In genomic region chr7:126821835-126822511, GRCm38 (mm10) we compare ENCODE assay signal across 9 mouse cellular contexts. TPM values are rescaled to one million over a fixed set of nuclear protein-coding genes. Genes with fewer than 3 reads are reported as not detected.
DNase-seq lines count a peak whose midpoint lies in the region; ATAC-seq lines count a peak whose summit lies in the region.
"Had no signal": no experiment of that assay in that cellular context is flagged by ENCODE, and none has a peak within 500 bp of the region (broad histone marks: within the 10 kb centered on the region; RNA-seq: fewer than 3 reads in every experiment).

No protein-coding gene starts in this region.

- peak overlapping the region; percentile 52 for H3K4me2 ChIP-seq in hindbrain, embryonic 14.5 days (replicated peaks)

- H3K4me1 ChIP-seq in hindbrain, embryonic 14.5 days (replicated peaks; ENCODE audit: control insufficient read depth, insufficient read depth, low read length): peaks cover 29% of the 10 kb centered on the region
- H3K4me1 ChIP-seq in megakaryocyte, embryonic 14.5 days: peaks cover 26% of the 10 kb centered on the region

- 0 out of 2 replicates have a peak, but pooled peaks cover 2% of the 10 kb centered on the region for H3K36me3 ChIP-seq in hindbrain, embryonic 14.5 days (replicated peaks; ENCODE audit: control insufficient read depth, insufficient read depth)
- H3K36me3 ChIP-seq in megakaryocyte, embryonic 14.5 days (replicated peaks; ENCODE audit: low read length): no peaks in the 10 kb centered on the region

- H3K27ac ChIP-seq in hindbrain, embryonic 14.5 days: peak overlapping the region; percentile 94

- WGBS in hindbrain, embryonic 14.5 days: 23% methylated on average over 7 of the region's 7 CpGs

- no peaks in the 10 kb centered on the region for H3K27me3 ChIP-seq in hindbrain, embryonic 14.5 days (ENCODE audit: control insufficient read depth, insufficient read depth, low read length)
- H3K27me3 ChIP-seq in megakaryocyte, embryonic 14.5 days (replicated peaks): peaks cover 59% of the 10 kb centered on the region

- peak; percentile 39; the same call in 1 of the 2 replicates for ATAC-seq in frontal cortex, adult (ENCODE audit: low TSS enrichment)
- ATAC-seq in hindbrain, embryonic 14.5 days (ENCODE audit: low FRiP score): no peak

- DNase-seq in R1 (ENCODE audit: low read depth, low spot score): peak; percentile 84
- peak; percentile 92 for DNase-seq in cerebellum, adult 8-10 months
- peak; percentile 88 for DNase-seq in hindbrain, embryonic 14.5 days (ENCODE audit: low spot score)
- peak; percentile 64 to 92 for DNase-seq in layer of hippocampus, postnatal 25 days (ENCODE audit: extremely low spot score in 1 of 2, low spot score in 1 of 2)
- DNase-seq in right cerebral cortex, adult 18-20 months: peak; percentile 78
- peak; percentile 79 for DNase-seq in urinary bladder, postnatal 14 days (ENCODE audit: low spot score)

- peak overlapping the region; percentile 90; the same call in 1 of the 2 replicates for H3K9ac ChIP-seq in hindbrain, embryonic 14.5 days

- H3K4me3 ChIP-seq in hindbrain, embryonic 14.5 days (replicated peaks; ENCODE audit: low read length): peak overlapping the region; percentile 75
- peak overlapping the region; percentile 3 for H3K4me3 ChIP-seq in megakaryocyte, embryonic 14.5 days (replicated peaks)

- no peaks in the 10 kb centered on the region for H3K9me3 ChIP-seq in hindbrain, embryonic 14.5 days (ENCODE audit: control insufficient read depth, low read length)
- H3K9me3 ChIP-seq in megakaryocyte, embryonic 14.5 days: peaks cover 5% of the 10 kb centered on the region; the same call in 1 of the 2 replicates

RNA-seq across cellular contexts. Expression of gene 4930451I11Rik, which starts 9.5 kb away (rescaled TPM):
- polyA plus RNA-seq in hindbrain, embryonic 14.5 days (2014; fragmentation: Nextera tagmentation; extraction: Ambion mirVana): 0.74 TPM in 1 of 2 replicates, not detected in the other
- not detected for total RNA-seq in layer of hippocampus, postnatal 25 days (2021)
- not detected in 2 replicates for polyA plus RNA-seq in megakaryocyte, embryonic 14.5 days (2012; ENCODE audit: insufficient read depth, low replicate concordance)
- polyA plus RNA-seq: liver, embryonic 16.5 days had no signal

RNA-seq across cellular contexts. Expression of gene Fam57b, which starts 24.5 kb away (rescaled TPM):
- polyA plus RNA-seq in hindbrain, embryonic 14.5 days (2014; fragmentation: Nextera tagmentation; extraction: Ambion mirVana): 53.2 and 54.7 TPM in 2 replicates
- 10 to 100 TPM; 80.3 to 95.6 TPM for total RNA-seq in layer of hippocampus, postnatal 25 days (2021)
- polyA plus RNA-seq in megakaryocyte, embryonic 14.5 days (2012; ENCODE audit: insufficient read depth, low replicate concordance): 13.5 and 29.3 TPM in 2 replicates
- polyA plus RNA-seq: liver, embryonic 16.5 days had no signal

RNA-seq across cellular contexts. Expression of gene Doc2a, which starts 25.2 kb away (rescaled TPM):
- 16.5 and 25.7 TPM in 2 replicates for polyA plus RNA-seq in hindbrain, embryonic 14.5 days (2014; fragmentation: Nextera tagmentation; extraction: Ambion mirVana)
- 10 to 100 TPM; 15.6 to 16.2 TPM for total RNA-seq in layer of hippocampus, postnatal 25 days (2021)
- polyA plus RNA-seq in megakaryocyte, embryonic 14.5 days (2012; ENCODE audit: insufficient read depth, low replicate concordance): 1.3 TPM in 1 of 2 replicates, not detected in the other
- polyA plus RNA-seq: liver, embryonic 16.5 days had no signal

RNA-seq across cellular contexts. Expression of gene Ppp4c, which starts 29.7 kb away (rescaled TPM):
- polyA plus RNA-seq in hindbrain, embryonic 14.5 days (2014; fragmentation: Nextera tagmentation; extraction: Ambion mirVana): 177 and 182 TPM in 2 replicates
- 10 to 100 TPM; 53.3 to 55.0 TPM for total RNA-seq in layer of hippocampus, postnatal 25 days (2021)
- polyA plus RNA-seq in megakaryocyte, embryonic 14.5 days (2012; ENCODE audit: insufficient read depth, low replicate concordance): 46.3 and 115 TPM in 2 replicates

RNA-seq across cellular contexts. Expression of gene Hirip3, which starts 39.8 kb away (rescaled TPM):
- polyA plus RNA-seq in hindbrain, embryonic 14.5 days (2014; fragmentation: Nextera tagmentation; extraction: Ambion mirVana): 10.1 and 11.1 TPM in 2 replicates
- 10 to 100 TPM; 19.5 to 31.1 TPM for total RNA-seq in layer of hippocampus, postnatal 25 days (2021)
- 9.3 and 60.8 TPM in 2 replicates for polyA plus RNA-seq in megakaryocyte, embryonic 14.5 days (2012; ENCODE audit: insufficient read depth, low replicate concordance)
